Mouse (Mus musculus) testis, adult 2 months (tissue): Measurements from ENCODE around the gene Gucy1b1.

Experiments
- CTCF ChIP-seq: fragments of 200-500 bp; IDR thresholded peaks from 2 replicates; pipeline ENCODE4 v1.5.1; 2012; ENCODE audit warnings: low read depth, mild to moderate bottlenecking, inconsistent platforms, low read length, moderate library complexity; ENCODE audit not compliant: control insufficient read depth, insufficient read depth, insufficient replicate concordance
- POLR2A ChIP-seq: fragments of 200-500 bp; IDR thresholded peaks from 2 replicates; pipeline ENCODE4 v1.6.1; 2012; ENCODE audit warnings: low read depth, mild to moderate bottlenecking, inconsistent platforms, low read length, moderate library complexity; ENCODE audit not compliant: control insufficient read depth

DNA sequence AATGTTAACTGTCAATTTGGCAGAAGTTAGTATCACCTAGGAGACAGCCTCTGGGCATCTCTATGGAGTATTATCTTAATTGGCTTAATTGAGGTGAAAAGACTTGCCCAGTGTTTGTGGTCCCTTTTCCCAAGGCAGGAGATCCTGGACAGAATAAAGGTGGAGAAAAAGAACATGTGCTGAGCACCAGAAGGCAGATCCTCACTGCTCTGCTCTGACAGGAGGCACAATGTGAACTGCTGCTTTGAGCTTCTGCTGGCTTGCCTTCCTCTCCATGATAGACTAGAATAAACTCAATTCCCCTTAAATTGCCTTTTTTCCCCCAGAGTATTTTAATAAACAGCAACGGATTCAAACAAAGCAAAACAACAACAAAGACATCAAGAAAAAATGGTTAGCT, 89.4 kb downstream of the Gucy1b1 start:
- TF ChIP-seq CTCF (no peak), POLR2A (no peak)
